Mouse (Mus musculus) lung, postnatal 0 days (tissue): Measurements from ENCODE around the gene Poln. TPM values are rescaled to one million over a fixed set of nuclear protein-coding genes. Genes with fewer than 3 reads are reported as not detected.

ENCODE experiments used
- ATAC-seq: fragments of 200-750 bp; cut with Nextera tagmentation; 2 replicates; pipeline ENCODE4 v1.8.0; 2017; ENCODE audit warnings: moderate library complexity
- DNase-seq: peaks from one replicate; pipeline ENCODE4 v3.0.0-alpha.2; 2016; ENCODE audit warnings: low spot score
- H3K27ac ChIP-seq: fragments of 300-500 bp; sonication (generic); 2 replicates; pipeline ENCODE4 v1.5.1; 2014; ENCODE audit warnings: antibody characterized with exemption, mild to moderate bottlenecking, low read length, mixed read lengths
- H3K27me3 ChIP-seq: fragments of 300-500 bp; sonication (generic); replicated peaks from 2 replicates; pipeline ENCODE4 v1.6.1; 2014; ENCODE audit warnings: low read length, mixed read lengths; ENCODE audit not compliant: insufficient read depth
- H3K36me3 ChIP-seq: fragments of 300-500 bp; sonication (generic); 2 replicates; pipeline ENCODE4 v1.6.1; 2014; ENCODE audit warnings: low read length, mixed read lengths; ENCODE audit not compliant: insufficient read depth
- H3K4me1 ChIP-seq: fragments of 300-500 bp; sonication (generic); 2 replicates; pipeline ENCODE4 v1.6.1; 2014; ENCODE audit warnings: antibody characterized with exemption, low read depth, low read length, mixed read lengths; ENCODE audit not compliant: insufficient read depth
- H3K4me2 ChIP-seq: fragments of 300-500 bp; sonication (generic); replicated peaks from 2 replicates; pipeline ENCODE4 v1.6.1; 2014; ENCODE audit warnings: low read depth, mild to moderate bottlenecking, low read length, moderate library complexity, mixed read lengths
- H3K4me3 ChIP-seq: fragments of 300-500 bp; sonication (generic); 2 replicates; pipeline ENCODE4 v1.5.1; 2014; ENCODE audit warnings: low read depth, low read length
- H3K9ac ChIP-seq: fragments of 300-500 bp; sonication (generic); replicated peaks from 2 replicates; pipeline ENCODE4 v1.6.1; 2014; ENCODE audit warnings: low read depth, mild to moderate bottlenecking
- H3K9me3 ChIP-seq: fragments of 300-500 bp; sonication (generic); 2 replicates; pipeline ENCODE4 v1.6.1; 2016; ENCODE audit warnings: low read length, mixed read lengths
- CTCF ChIP-seq: IDR thresholded peaks from 2 replicates; pipeline ENCODE4 v1.5.1; 2016; ENCODE audit warnings: antibody characterized with exemption, mild to moderate bottlenecking
- EP300 ChIP-seq: IDR thresholded peaks from 2 replicates; pipeline ENCODE4 v1.6.1; 2016; ENCODE audit warnings: antibody characterized with exemption, mild to moderate bottlenecking, control low read depth
- WGBS: fragments of 180-500 bp; shearing (Covaris S2); extraction: QIAGEN DNeasy Blood & Tissue Kit; methylation state at CpG from one replicate; pipeline ENCODE4 v1.1.7; 2014; 5-methylcytosine and 5-hydroxymethylcytosine counted together
- polyA plus RNA-seq: library from polyadenylated mRNA; unstranded; fragments of >200 nt; fragmentation: Nextera tagmentation; extraction: Ambion mirVana; gene quantifications from 2 replicates; pipeline ENCODE4 v1.2.1, GENCODE M21; 2015

Gene Poln
- polyA plus RNA-seq, 1 experiment from 2014 or later = 0.99 TPM

GRCm38 (mm10) chr5:33996694-33997045 lies 172.6 kb downstream of the Poln start:
- Histone ChIP-seq H3K9ac (no peak overlapping the region), H3K27ac (no peak overlapping the region), H3K27me3 (peaks cover 55% of the 10 kb centered on the region), H3K4me2 (peak overlapping the region; percentile 93), H3K4me1 (peaks cover 18% of the 10 kb centered on the region; the same call in 1 of the 2 replicates), H3K36me3 (no peaks in the 10 kb centered on the region), H3K4me3 (peak overlapping the region; percentile 49), H3K9me3 (no peaks in the 10 kb centered on the region)
- WGBS = 0% methylated on average over 36 of the region's 55 CpGs
- no peak for DNase-seq
- ATAC-seq = peak; percentile 11; the same call in 1 of the 2 replicates
- TF ChIP-seq EP300 (no peak), CTCF (no peak)

GRCm38 (mm10) chr5:33995843-33996693 lies 173.2 kb downstream of the Poln start, which contains the start of gene Nat8l:
TSS of gene Nat8l (plus strand) at chr5:33995984.
- DNase-seq = peak; percentile 24
- WGBS = 1% methylated on average over 74 of the region's 90 CpGs

GRCm38 (mm10) chr5:33994671-33995625 lies 174.3 kb downstream of the Poln start:
- no peak for TF ChIP-seq EP300
- TF ChIP-seq CTCF = peak; percentile 60
- ATAC-seq (0 out of 2 replicates have a peak, but pooled peaks have one; percentile 16), DNase-seq (peak; percentile 29)
- 28% methylated on average over 28 of the region's 28 CpGs for WGBS
- no peak overlapping the region for H3K9ac ChIP-seq
- H3K4me1 ChIP-seq = peaks cover 18% of the 10 kb centered on the region; the same call in 1 of the 2 replicates
- peak overlapping the region; percentile 93; the same call in 1 of the 2 replicates for H3K4me2 ChIP-seq
- H3K9me3 ChIP-seq = no peaks in the 10 kb centered on the region
- H3K27ac ChIP-seq = no peak overlapping the region
- H3K27me3 ChIP-seq = peaks cover 55% of the 10 kb centered on the region
- H3K36me3 ChIP-seq = no peaks in the 10 kb centered on the region
- H3K4me3 ChIP-seq = no peak overlapping the region

More at GRCm38 (mm10) chr5:33995843-33996693, 173.2 kb downstream of the Poln start, which contains the start of gene Nat8l:
- H3K4me1 ChIP-seq = peaks cover 18% of the 10 kb centered on the region; the same call in 1 of the 2 replicates
- peak within 1 kb of the TSS; percentile 93 for H3K4me2 ChIP-seq
- H3K36me3 ChIP-seq = no peaks in the 10 kb centered on the region
- H3K9me3 ChIP-seq = no peaks in the 10 kb centered on the region
- TF ChIP-seq CTCF (no peak), EP300 (no peak)
- peak; percentile 55 for ATAC-seq
- H3K27me3 ChIP-seq = peaks cover 55% of the 10 kb centered on the region
- peak within 1 kb of the TSS; percentile 49 for H3K4me3 ChIP-seq
- H3K27ac ChIP-seq = no peak within 1 kb of the TSS
- no peak within 1 kb of the TSS for H3K9ac ChIP-seq

GRCm38 (mm10) chr5:33983309-33984121 lies 185.7 kb downstream of the Poln start, which contains the start of gene Gm1673:
TSS of gene Gm1673 (plus strand) at chr5:33983433.
- WGBS = under 1% methylated on average over 79 of the region's 88 CpGs
- no peaks in the 10 kb centered on the region for H3K36me3 ChIP-seq
- peak within 1 kb of the TSS; percentile 19; the same call in 1 of the 2 replicates for H3K9ac ChIP-seq
- ATAC-seq = peak; percentile 90
- H3K27ac ChIP-seq = no peak within 1 kb of the TSS
- peak within 1 kb of the TSS; percentile 67 for H3K4me3 ChIP-seq
- H3K4me1 ChIP-seq = peaks cover 6% of the 10 kb centered on the region
- peak within 1 kb of the TSS; percentile 93 for H3K4me2 ChIP-seq
- TF ChIP-seq CTCF (peak; percentile 60), EP300 (no peak)
- DNase-seq = peak; percentile 79
- no peaks in the 10 kb centered on the region for H3K27me3 ChIP-seq
- no peaks in the 10 kb centered on the region for H3K9me3 ChIP-seq

- Histone ChIP-seq H3K36me3 (no peaks in the 10 kb centered on the region), H3K4me2 (peak overlapping the region; percentile 93), H3K27me3 (no peaks in the 10 kb centered on the region), H3K9ac (0 out of 2 replicates have a peak overlapping the region, but pooled peaks have one; percentile 19), H3K4me3 (peak overlapping the region; percentile 67), H3K4me1 (peaks cover 6% of the 10 kb centered on the region), H3K27ac (no peak overlapping the region), H3K9me3 (no peaks in the 10 kb centered on the region)
- ATAC-seq = peak; percentile 30
- WGBS = 4% methylated on average over 25 of the region's 26 CpGs
- TF ChIP-seq EP300 (no peak), CTCF (no peak)
- no peak for DNase-seq
These were observed 186.5 kb downstream of the Poln start for GRCm38 (mm10) chr5:33982731-33983259.
